Mouse (Mus musculus): Measurements from ENCODE around the gene Lypd4.
"Not testable (repeated sequence)": the region's sequence is repeated elsewhere in the genome, so short reads cannot be mapped to it uniquely, and the experiment has no call there.

Gene Lypd4

DNA sequence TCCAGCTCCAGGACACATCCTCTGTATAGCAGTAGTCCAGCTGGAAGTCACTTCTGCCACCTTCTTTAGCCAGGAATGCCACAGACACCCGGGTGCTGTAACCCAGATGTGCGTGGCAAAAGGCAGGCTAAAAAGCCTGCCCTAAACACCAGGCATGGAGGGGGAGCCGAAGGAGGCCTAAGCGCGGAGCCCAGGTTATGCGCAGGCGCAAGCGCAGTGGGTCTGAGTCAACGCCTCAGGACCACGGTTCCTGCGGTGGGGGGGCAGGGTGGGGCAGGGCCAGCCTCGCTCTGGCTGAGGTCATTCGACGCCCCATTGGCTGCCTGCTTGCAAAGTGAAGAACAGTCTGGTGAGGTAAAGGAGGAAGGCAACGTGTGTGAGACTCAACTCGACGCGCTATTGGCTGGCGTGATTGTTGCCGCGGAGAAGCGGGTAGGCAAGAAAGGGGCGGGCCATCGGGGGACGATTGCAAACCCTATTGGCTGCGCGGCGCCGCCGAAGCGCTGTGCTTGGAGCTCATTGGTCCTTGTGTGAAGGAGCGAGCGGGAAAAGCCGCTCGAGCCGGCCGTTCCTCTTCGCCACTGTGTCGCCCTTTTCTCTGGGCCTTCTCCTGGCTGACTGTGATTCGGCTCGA is at the start of gene Lypd4, which contains the start of gene Dmrtc2:
Lypd4 (minus strand) TSS at position 410 of the 634 bp plus-strand sequence.
Dmrtc2 (plus strand) TSS at position 526 of the 634 bp plus-strand sequence.
- no peak for DNase-seq

- no peak for DNase-seq
Measured at GRCm38 (mm10) chr7:24918763-24919323, 49.1 kb upstream of the Lypd4 start.

GRCm38 (mm10) chr7:24912480-24912879 is 42.7 kb upstream of the Lypd4 start:
- no peak for DNase-seq

DNA sequence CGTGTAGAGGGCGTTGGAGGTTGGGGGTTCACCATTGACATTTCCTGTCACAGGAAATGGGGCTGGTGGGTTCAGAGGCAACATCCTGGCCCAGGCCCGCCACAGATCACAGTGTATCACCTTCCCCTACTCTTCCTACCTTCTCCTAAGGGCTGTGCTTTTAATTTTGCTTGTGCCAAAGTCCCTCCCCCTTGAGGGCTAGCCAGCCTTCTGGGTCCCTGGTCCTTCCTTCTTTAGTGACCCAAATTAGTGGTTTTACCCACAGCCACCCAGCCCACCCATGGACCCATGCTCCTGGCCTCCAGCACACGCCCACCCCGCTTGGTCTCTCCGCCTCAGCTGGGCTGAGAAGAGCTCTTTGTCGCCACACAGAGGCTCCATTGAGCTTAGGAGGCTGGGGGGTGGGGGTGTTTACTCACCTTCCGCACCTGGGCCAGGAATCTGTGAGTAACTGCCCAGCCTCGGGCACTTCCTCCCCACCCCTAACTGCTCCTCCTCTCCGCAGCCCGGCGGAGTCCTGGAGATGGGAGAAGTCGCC is 37.5 kb upstream of the Lypd4 start:
- no peak for DNase-seq

- no peak for DNase-seq
Measured at GRCm38 (mm10) chr7:24906551-24906950, 36.8 kb upstream of the Lypd4 start.

GRCm38 (mm10) chr7:24904936-24905335 is 35.2 kb upstream of the Lypd4 start:
- DNase-seq = peak; percentile 49

DNA sequence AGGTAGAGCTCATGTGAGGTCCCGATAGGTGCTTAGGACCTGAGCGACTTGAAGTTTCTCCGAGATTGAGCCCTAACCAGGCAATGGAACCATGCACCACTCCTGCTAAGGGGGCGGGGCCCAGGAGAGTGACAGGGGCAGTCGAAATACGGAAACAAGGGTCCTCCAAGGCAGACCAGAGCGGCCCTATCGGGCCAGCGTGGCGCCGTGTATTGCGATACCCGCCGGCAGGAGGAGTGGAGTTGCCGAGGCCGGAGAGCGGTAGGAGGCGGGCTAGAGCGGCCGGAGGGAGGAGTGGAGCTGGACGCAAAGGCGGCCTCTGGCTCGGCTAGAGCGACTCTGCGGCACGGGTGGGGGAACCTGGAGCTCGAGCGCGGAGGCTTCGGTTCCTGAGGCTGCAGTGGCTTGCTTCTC is 34.3 kb upstream of the Lypd4 start:
- peak; percentile 99 for DNase-seq

DNA sequence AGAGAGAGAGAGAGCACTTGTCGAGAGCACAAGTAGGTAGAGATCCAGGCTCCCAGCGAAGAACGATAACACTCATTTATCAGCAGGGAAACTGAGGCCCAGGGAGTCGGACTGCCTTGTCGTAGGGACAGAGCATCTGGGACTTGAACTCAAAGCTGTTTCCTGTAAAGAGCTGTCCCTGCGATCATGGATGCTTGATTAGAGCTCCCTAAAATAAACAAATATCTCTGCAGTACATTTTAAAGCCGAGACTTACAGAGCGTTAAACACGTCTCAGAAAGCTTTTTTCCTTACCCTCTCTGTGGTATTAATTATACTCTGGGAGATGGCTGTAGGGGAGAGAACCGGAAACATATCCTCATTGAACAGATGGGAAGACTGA is 33.7 kb upstream of the Lypd4 start:
- no peak for DNase-seq

- DNase-seq = peak; percentile 74
Measured at GRCm38 (mm10) chr7:24902630-24903443, 33.1 kb upstream of the Lypd4 start, which contains the start of gene Arhgef1. Gene Arhgef1, plus strand, starts transcription at chr7:24902912.

DNA sequence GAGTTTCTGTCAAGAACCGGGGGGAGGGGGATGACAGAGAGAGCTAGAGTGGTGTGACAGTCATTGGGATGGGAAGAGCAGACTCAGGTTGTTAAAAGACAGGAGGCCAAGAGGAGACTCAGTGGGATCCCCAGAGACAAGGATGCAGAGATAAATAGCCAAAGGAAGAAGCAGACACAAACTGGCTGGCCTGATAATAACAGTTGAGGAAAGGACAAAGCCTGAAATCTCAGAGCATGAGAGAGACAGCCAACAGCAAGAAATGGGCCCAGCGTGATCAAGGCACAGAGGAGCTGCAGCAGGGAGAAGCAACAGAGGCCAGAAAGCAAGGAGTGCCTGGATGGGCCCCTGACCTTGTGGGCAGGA is 32.5 kb upstream of the Lypd4 start:
- no peak for DNase-seq

GRCm38 (mm10) chr7:24901842-24902241 is 32.1 kb upstream of the Lypd4 start:
- DNase-seq = no peak

DNA sequence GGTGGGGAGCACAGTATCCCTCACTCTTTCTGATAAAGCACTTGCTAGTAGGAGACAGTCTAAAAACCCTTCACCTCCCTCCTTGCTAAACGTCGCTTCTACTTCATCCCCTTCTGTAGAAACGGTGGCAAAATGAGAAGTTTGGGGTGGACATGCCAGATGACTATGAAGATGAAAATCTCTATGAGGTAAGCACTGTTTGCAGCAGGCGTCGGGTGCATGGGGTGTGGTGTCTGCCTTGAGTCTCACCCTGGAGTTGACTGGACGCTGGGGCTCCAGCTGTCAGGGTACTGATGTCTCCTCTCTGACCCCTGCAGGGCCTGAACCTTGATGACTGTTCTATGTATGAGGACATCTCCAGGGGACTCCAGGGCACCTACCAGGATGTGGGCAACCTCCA is 31.4 kb upstream of the Lypd4 start:
- no peak for DNase-seq

DNA sequence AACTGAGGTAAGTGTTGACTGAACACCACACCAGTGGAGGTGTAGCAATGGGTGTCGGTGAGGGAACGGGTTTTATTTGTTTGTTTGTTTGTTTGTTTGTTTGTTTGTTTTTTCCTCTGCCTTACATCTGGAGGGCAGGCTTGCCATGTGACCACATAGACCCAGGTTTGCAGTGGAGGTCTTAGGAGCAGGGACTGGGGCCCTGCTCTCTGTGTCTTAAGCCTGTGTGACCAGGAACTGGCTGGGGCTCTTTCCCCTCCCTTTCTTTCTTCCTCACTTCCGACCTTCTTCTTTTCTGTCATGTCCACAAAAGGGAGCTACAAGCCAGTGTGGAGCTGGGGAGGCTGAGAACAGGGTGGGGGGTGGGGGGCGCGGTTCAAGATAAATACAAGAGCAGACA is 28.2 kb upstream of the Lypd4 start:
- DNase-seq = no peak

DNA sequence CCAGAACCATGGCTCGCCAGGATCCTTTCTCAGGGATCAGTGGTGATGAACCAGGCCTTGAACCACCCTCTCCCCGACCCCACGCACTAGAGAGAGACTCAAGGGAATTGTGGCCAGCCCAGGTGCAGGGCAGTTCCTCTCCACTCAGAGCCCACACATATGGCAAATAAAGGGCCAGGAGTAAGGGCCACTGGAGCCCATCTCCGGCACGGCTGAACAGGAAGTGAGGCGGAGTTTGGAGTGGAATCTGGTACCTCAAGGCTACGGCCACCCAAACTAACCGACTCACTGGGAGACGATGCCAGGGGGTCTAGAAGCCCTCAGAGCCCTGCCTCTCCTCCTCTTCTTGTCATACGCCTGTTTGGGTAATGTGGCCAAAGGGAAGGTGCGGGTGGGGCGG is 27.5 kb upstream of the Lypd4 start, which contains the start of gene Cd79a:
Cd79a (plus strand) TSS at position 158 of the 400 bp plus-strand sequence.
- DNase-seq = no peak

DNA sequence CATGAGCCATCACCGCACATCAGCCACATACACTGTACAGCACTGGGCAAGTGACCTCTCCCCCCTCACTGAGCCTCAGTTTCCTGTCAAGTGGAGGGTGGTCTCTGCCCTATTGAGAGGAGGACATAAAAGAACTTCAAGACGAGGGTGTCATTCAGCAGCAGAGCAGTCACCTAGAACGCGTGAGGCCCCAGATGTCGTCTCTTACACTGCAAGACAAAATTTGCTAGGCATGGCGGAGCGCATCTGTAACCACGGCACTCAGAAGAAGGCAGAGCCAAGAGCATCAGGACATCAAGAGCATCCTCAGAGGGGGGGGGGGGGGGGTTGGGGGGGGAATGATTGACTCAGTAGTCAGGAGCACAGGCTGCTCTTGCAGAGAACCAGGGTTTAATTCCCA is 26.5 kb upstream of the Lypd4 start:
- no peak for DNase-seq

- not testable (repeated sequence) for DNase-seq
Measured at GRCm38 (mm10) chr7:24895749-24896148, 26.0 kb upstream of the Lypd4 start.

GRCm38 (mm10) chr7:24892125-24892583 is 22.4 kb upstream of the Lypd4 start:
- DNase-seq = no peak

GRCm38 (mm10) chr7:24891241-24892124 is 21.7 kb upstream of the Lypd4 start:
- no peak for DNase-seq

DNA sequence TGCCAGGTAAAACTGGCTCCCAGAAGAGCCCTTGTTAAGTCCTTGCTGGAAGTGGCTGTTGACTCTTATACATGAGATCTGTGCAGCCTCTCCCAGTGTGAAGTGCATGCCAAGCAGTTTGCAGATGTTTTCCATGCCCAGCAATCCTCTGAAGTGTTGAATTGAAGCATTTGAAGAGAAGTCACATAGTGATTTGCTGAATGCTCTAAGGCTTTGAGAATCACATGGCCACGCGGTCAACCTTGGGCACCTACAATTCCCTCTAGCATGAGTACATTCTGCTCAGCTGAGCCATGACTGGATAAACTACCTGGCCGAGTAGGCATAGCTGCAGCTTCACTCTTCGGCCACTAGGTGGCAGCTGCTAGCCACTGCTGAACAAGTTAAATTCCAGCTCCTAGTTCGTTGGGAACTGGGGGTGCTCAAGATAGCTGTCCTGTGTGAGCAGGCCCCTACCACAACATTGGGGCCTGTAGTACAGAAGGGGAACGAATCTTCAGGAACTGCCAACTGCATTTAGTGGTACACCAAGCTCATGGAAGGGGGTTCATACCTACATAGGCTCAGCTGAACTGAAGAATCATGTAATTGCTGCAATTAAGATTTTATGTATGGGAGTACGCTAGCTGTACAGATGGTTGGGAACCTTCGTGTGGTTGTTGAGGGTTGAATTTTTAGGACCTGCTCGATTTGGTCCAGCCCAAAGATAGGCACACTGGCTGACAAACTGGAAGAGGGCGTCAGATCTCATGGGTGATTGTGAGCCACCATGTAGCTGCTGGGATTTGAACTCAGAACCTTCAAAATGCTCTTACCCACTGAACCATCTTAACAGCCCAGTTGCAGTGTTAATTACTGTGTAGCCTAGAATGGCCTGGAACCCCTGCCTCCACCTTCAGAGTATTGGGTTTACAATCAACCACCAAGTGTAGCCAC is 20.8 kb upstream of the Lypd4 start:
- peak; percentile 63 for DNase-seq

- DNase-seq = peak; percentile 88
Measured at GRCm38 (mm10) chr7:24889431-24890220, 19.9 kb upstream of the Lypd4 start.

Measured in kidney, adult 11 months (tissue).